Mouse (Mus musculus) heart, embryonic 14.5 days (tissue): ENCODE measurements around the gene Slc25a34. TPM values are rescaled to one million over a fixed set of nuclear protein-coding genes. Genes with fewer than 3 reads are reported as not detected.
A peak's percentile ranks its signal among the peaks of the same experiment; 100 is the strongest.

Experiments used
- ATAC-seq: fragments of 200-750 bp; cut with Nextera tagmentation; 2 replicates; pipeline ENCODE4 v1.8.0; 2017; ENCODE audit warnings: low read depth, moderate TSS enrichment; ENCODE audit not compliant: insufficient number of reproducible peaks, insufficient read depth, low FRiP score
- H3K27ac ChIP-seq, 2 experiments: fragments of 200-500 bp in 1 of 2; fragments of 300-500 bp in 1 of 2; sonication (generic) in 1 of 2; replicated peaks in 1 of 2; 2 replicates each; pipeline ENCODE4 v1.5.1; 2012 to 2014; ENCODE audit warnings: low read depth in 2 of 2, low read length in 2 of 2, control low read depth in 1 of 2, mild to moderate bottlenecking in 1 of 2, mixed read lengths in 1 of 2; ENCODE audit not compliant: control insufficient read depth in 1 of 2, insufficient read depth in 1 of 2
- H3K27me3 ChIP-seq: fragments of 300-500 bp; sonication (generic); 2 replicates; pipeline ENCODE4 v1.6.1; 2014; ENCODE audit warnings: mild to moderate bottlenecking, low read length, control low read depth; ENCODE audit not compliant: control insufficient read depth, insufficient read depth
- H3K36me3 ChIP-seq: fragments of 300-500 bp; sonication (generic); 2 replicates; pipeline ENCODE4 v1.6.1; 2014; ENCODE audit warnings: mild to moderate bottlenecking, control low read depth, low read length, mixed read lengths; ENCODE audit not compliant: control insufficient read depth, insufficient read depth
- H3K4me1 ChIP-seq, 2 experiments: fragments of 200-500 bp in 1 of 2; fragments of 300-500 bp in 1 of 2; sonication (generic) in 1 of 2; 2 replicates each; pipeline ENCODE4 v1.6.1; 2012 to 2014; ENCODE audit warnings: low read length in 2 of 2, control low read depth in 1 of 2, mixed read lengths in 1 of 2; ENCODE audit not compliant: control insufficient read depth in 2 of 2, insufficient read depth in 2 of 2
- H3K4me2 ChIP-seq: fragments of 300-500 bp; sonication (generic); 2 replicates; pipeline ENCODE4 v1.6.1; 2014; ENCODE audit warnings: mild to moderate bottlenecking, low read length
- H3K4me3 ChIP-seq, 2 experiments: fragments of 200-500 bp in 1 of 2; fragments of 300-500 bp in 1 of 2; sonication (generic) in 1 of 2; 2 replicates each; pipeline ENCODE4 v1.5.1; 2012 to 2014; ENCODE audit warnings: low read length in 2 of 2, mild to moderate bottlenecking in 2 of 2, control low read depth in 1 of 2, low read depth in 1 of 2, moderate library complexity in 1 of 2; ENCODE audit not compliant: control insufficient read depth in 1 of 2, insufficient read depth in 1 of 2
- H3K9ac ChIP-seq: fragments of 300-500 bp; sonication (generic); 2 replicates; pipeline ENCODE4 v1.6.1; 2014; ENCODE audit warnings: mild to moderate bottlenecking, low read length
- H3K9me3 ChIP-seq: fragments of 300-500 bp; sonication (generic); 2 replicates; pipeline ENCODE4 v1.6.1; 2016; ENCODE audit warnings: low read length, control low read depth; ENCODE audit not compliant: control insufficient read depth
- WGBS: fragments of 180-500 bp; shearing (Covaris S2); extraction: QIAGEN DNeasy Blood & Tissue Kit; methylation state at CpG from one replicate; pipeline ENCODE4 v1.1.7; 2014; 5-methylcytosine and 5-hydroxymethylcytosine counted together
- polyA plus RNA-seq: library from polyadenylated mRNA; unstranded; fragments of >200 nt; fragmentation: Nextera tagmentation; extraction: Ambion mirVana; gene quantifications from 2 replicates; pipeline ENCODE4 v1.2.1, GENCODE M21; 2014

Slc25a34 gene
- polyA plus RNA-seq, 1 experiment from 2014 or later: 0.19 TPM

- Histone ChIP-seq H3K36me3 (no peaks in the 10 kb centered on the region), H3K27me3 (no peaks in the 10 kb centered on the region), H3K9me3 (peaks cover 3% of the 10 kb centered on the region; the same call in 1 of the 2 replicates), H3K4me2 (no peak overlapping the region), H3K27ac (peak overlapping the region; percentile 55 to 59), H3K4me3 (no peak overlapping the region), H3K9ac (no peak overlapping the region), H3K4me1 (peaks cover 34 to 49% of the 10 kb centered on the region in 2 experiments)
- no peak for ATAC-seq
- WGBS: 56% methylated on average over 11 of the region's 11 CpGs
Measured at GRCm38 (mm10) chr4:141602523-141603223, 20.9 kb downstream of the Slc25a34 start.

- no peaks in the 10 kb centered on the region for H3K36me3 ChIP-seq
- H3K27ac ChIP-seq: peak overlapping the region in 1 of 2 experiments; percentile 59; a peak in 1 of 4 replicates
- H3K9me3 ChIP-seq: peaks cover 3% of the 10 kb centered on the region; the same call in 1 of the 2 replicates
- no peaks in the 10 kb centered on the region for H3K27me3 ChIP-seq
- H3K4me1 ChIP-seq: peaks cover 38 to 55% of the 10 kb centered on the region in 2 experiments
- H3K9ac ChIP-seq: no peak overlapping the region
- no peak overlapping the region for H3K4me3 ChIP-seq
- no peak for ATAC-seq
- WGBS: 63% methylated on average over 12 of the region's 12 CpGs
- H3K4me2 ChIP-seq: 0 out of 2 replicates have a peak overlapping the region, but pooled peaks have one; percentile 3
Measured at GRCm38 (mm10) chr4:141601148-141601862, 22.3 kb downstream of the Slc25a34 start.

- Histone ChIP-seq H3K36me3 (peaks cover 6% of the 10 kb centered on the region), H3K27ac (peak overlapping the region; percentile 29 to 76; a peak in 1 of 4 replicates), H3K4me2 (peak overlapping the region; percentile 63; the same call in 1 of the 2 replicates), H3K4me1 (peaks cover 38 to 55% of the 10 kb centered on the region in 2 experiments), H3K9ac (peak overlapping the region; percentile 82; the same call in 1 of the 2 replicates), H3K9me3 (no peaks in the 10 kb centered on the region), H3K4me3 (peak overlapping the region in 1 of 2 experiments; percentile 62; a peak in 1 of 4 replicates), H3K27me3 (no peaks in the 10 kb centered on the region)
- WGBS: 43% methylated on average over 6 of the region's 6 CpGs
- ATAC-seq: no peak
Measured at GRCm38 (mm10) chr4:141600364-141600763, 23.3 kb downstream of the Slc25a34 start.

GRCm38 (mm10) chr4:141599251-141600141 is 24.1 kb downstream of the Slc25a34 start:
- H3K4me2 ChIP-seq: peak overlapping the region; percentile 63
- H3K4me3 ChIP-seq: peak overlapping the region; percentile 62 to 69
- H3K36me3 ChIP-seq: peaks cover 15% of the 10 kb centered on the region
- no peaks in the 10 kb centered on the region for H3K27me3 ChIP-seq
- peak overlapping the region; percentile 76 to 86 for H3K27ac ChIP-seq
- no peaks in the 10 kb centered on the region for H3K9me3 ChIP-seq
- peak overlapping the region; percentile 82 for H3K9ac ChIP-seq
- under 1% methylated on average over 54 of the region's 57 CpGs for WGBS
- peak; percentile 8; the same call in 1 of the 2 replicates for ATAC-seq
- H3K4me1 ChIP-seq: peaks cover 36 to 50% of the 10 kb centered on the region in 2 experiments

- ATAC-seq: no peak
- H3K27me3 ChIP-seq: no peaks in the 10 kb centered on the region
Measured at GRCm38 (mm10) chr4:141598894-141599250, 24.7 kb downstream of the Slc25a34 start.

GRCm38 (mm10) chr4:141598199-141598893 is 25.3 kb downstream of the Slc25a34 start:
- peak overlapping the region; percentile 63 for H3K4me2 ChIP-seq
- H3K9ac ChIP-seq: peak overlapping the region; percentile 82
- H3K36me3 ChIP-seq: peaks cover 26% of the 10 kb centered on the region
- 2% methylated on average over 18 of the region's 19 CpGs for WGBS
- H3K27me3 ChIP-seq: no peaks in the 10 kb centered on the region
- peak overlapping the region; percentile 62 to 69 for H3K4me3 ChIP-seq
- H3K4me1 ChIP-seq: peaks cover 29 to 42% of the 10 kb centered on the region in 2 experiments
- ATAC-seq: peak; percentile 29; the same call in 1 of the 2 replicates
- H3K27ac ChIP-seq: peak overlapping the region; percentile 76 to 86
- no peaks in the 10 kb centered on the region for H3K9me3 ChIP-seq

More at GRCm38 (mm10) chr4:141598894-141599250, 24.7 kb downstream of the Slc25a34 start:
- WGBS: 1% methylated on average over 9 of the region's 9 CpGs
- peak overlapping the region; percentile 82 for H3K9ac ChIP-seq
- H3K4me3 ChIP-seq: peak overlapping the region; percentile 62 to 69
- no peaks in the 10 kb centered on the region for H3K9me3 ChIP-seq
- peak overlapping the region; percentile 63 for H3K4me2 ChIP-seq
- H3K36me3 ChIP-seq: peaks cover 21% of the 10 kb centered on the region
- peaks cover 30 to 44% of the 10 kb centered on the region in 2 experiments for H3K4me1 ChIP-seq
- peak overlapping the region; percentile 76 to 86 for H3K27ac ChIP-seq
